Mouse (Mus musculus) limb, embryonic 13.5 days (tissue): Measurements from ENCODE around the gene Hyal6. TPM values are rescaled to one million over a fixed set of nuclear protein-coding genes. Genes with fewer than 3 reads are reported as not detected.
A peak's percentile ranks its signal among the peaks of the same experiment; 100 is the strongest.

Experiments used
- ATAC-seq: fragments of 200-750 bp; cut with Nextera tagmentation; 2 replicates; pipeline ENCODE4 v1.8.0; 2017; ENCODE audit warnings: low read depth, moderate number of reproducible peaks, moderate TSS enrichment; ENCODE audit not compliant: low FRiP score
- H3K27ac ChIP-seq: fragments of 300-500 bp; sonication (generic); 2 replicates; pipeline ENCODE4 v1.5.1; 2015; ENCODE audit warnings: inconsistent platforms, mild to moderate bottlenecking, moderate library complexity
- H3K27me3 ChIP-seq: fragments of 300-500 bp; sonication (generic); 2 replicates; pipeline ENCODE4 v1.6.1; 2015; ENCODE audit warnings: mild to moderate bottlenecking, inconsistent platforms
- H3K36me3 ChIP-seq: fragments of 300-500 bp; sonication (generic); 2 replicates; pipeline ENCODE4 v1.6.1; 2015; ENCODE audit warnings: inconsistent platforms, mild to moderate bottlenecking, moderate library complexity
- H3K4me1 ChIP-seq: fragments of 300-500 bp; sonication (generic); 2 replicates; pipeline ENCODE4 v1.6.1; 2015; ENCODE audit warnings: inconsistent platforms
- H3K4me2 ChIP-seq: fragments of 300-500 bp; sonication (generic); replicated peaks from 2 replicates; pipeline ENCODE4 v1.6.1; 2015; ENCODE audit warnings: inconsistent platforms, mild to moderate bottlenecking, moderate library complexity
- H3K4me3 ChIP-seq: fragments of 300-500 bp; sonication (generic); 2 replicates; pipeline ENCODE4 v1.5.1; 2015; ENCODE audit warnings: moderate library complexity, mild to moderate bottlenecking, inconsistent platforms
- H3K9ac ChIP-seq: fragments of 300-500 bp; sonication (generic); 2 replicates; pipeline ENCODE4 v1.6.1; 2015; ENCODE audit warnings: mild to moderate bottlenecking, inconsistent platforms
- H3K9me3 ChIP-seq: fragments of 300-500 bp; sonication (generic); 2 replicates; pipeline ENCODE4 v1.6.1; 2016; ENCODE audit warnings: inconsistent platforms
- WGBS: fragments of 180-500 bp; shearing (Covaris S2); methylation state at CpG from one replicate; pipeline ENCODE4 v1.1.7; 2015; 5-methylcytosine and 5-hydroxymethylcytosine counted together
- polyA plus RNA-seq: library from polyadenylated mRNA; unstranded; fragments of >200 nt; fragmentation: Nextera tagmentation; extraction: Ambion mirVana; gene quantifications from 2 replicates; pipeline ENCODE4 v1.2.1, GENCODE M21; 2015

Gene Hyal6
- not detected in 2 replicates for polyA plus RNA-seq

GRCm38 (mm10) chr6:24732945-24733344 is at the start of gene Hyal6:
Hyal6 (plus strand) TSS chr6:24733245.
- no peak within 1 kb of the TSS for H3K27ac ChIP-seq
- H3K4me1 ChIP-seq, result no peaks in the 10 kb centered on the region
- no peaks in the 10 kb centered on the region for H3K36me3 ChIP-seq
- no peak within 1 kb of the TSS for H3K4me2 ChIP-seq
- WGBS, result 74% methylated on average over 3 of the region's 3 CpGs
- no peak within 1 kb of the TSS for H3K4me3 ChIP-seq
- H3K27me3 ChIP-seq, result no peaks in the 10 kb centered on the region
- no peak within 1 kb of the TSS for H3K9ac ChIP-seq
- ATAC-seq, result no peak
- no peaks in the 10 kb centered on the region for H3K9me3 ChIP-seq

DNA sequence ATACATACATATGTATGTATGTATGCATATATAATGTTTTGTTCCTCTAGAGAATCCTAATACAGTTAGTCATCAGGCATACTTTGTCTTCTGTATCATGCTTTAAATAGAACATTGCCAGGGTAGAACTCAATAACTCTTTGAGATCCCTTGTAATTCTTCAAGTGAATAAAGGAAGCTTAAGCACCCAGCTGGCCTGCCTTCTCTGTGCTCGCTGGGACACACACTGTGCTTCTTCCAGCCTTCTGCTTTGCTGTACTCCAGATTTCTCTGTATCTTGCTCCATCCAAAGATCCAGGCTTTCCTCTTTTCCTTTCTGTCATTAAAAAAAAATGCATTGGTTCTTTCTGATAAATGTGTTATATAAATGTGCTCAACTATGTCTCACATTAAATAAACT is 45.2 kb upstream of the Hyal6 start:
- 58% methylated on average over 1 of the region's 1 CpGs for WGBS
- H3K4me3 ChIP-seq, result no peak overlapping the region
- no peak overlapping the region for H3K4me2 ChIP-seq
- no peak overlapping the region for H3K27ac ChIP-seq
- no peaks in the 10 kb centered on the region for H3K27me3 ChIP-seq
- H3K4me1 ChIP-seq, result no peaks in the 10 kb centered on the region
- no peaks in the 10 kb centered on the region for H3K36me3 ChIP-seq
- no peaks in the 10 kb centered on the region for H3K9me3 ChIP-seq
- ATAC-seq, result no peak
- no peak overlapping the region for H3K9ac ChIP-seq

DNA sequence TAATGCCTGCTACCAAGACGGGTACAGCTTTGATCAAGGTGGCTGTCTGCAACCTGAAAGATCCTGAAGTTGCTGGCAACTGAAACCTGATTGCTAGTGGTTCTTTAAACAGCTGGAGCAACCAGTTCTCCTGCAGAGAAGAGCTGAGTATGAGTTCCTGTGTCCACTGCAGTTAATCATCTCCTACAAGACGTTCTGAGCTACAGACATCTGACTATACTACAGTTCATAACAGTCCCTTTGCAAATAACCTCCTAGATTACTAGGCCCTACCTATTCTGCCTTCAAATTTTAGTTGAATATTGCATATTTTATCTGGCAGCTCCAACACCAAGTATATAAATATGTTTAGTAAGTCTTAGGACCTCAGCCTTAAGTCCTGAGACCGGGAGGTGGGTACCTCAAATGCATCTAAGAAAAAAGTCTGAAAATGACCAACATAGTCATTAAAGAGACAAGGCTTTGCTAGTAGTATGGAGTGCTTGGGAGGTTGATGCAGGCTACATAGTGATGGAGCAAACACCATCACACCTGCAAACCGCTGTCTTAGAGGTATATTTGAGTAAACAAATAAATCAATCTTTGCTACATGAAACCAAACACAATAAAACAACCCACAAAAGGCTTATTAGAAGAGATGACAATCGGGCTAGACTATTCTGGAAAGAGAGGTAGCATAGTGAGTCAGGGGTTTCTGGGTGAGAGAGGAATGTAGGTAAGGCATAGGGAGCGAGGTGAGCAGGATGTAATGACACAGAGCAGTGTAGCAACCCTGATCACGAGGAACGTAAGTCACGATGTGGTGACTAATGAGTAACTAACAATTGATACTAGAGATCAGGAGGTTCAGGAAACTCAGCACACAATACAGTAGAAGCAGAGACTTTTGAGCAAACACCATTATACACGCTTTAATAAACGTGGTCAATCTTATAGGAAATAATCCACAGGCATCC is 38.3 kb upstream of the Hyal6 start:
- no peak for ATAC-seq
- no peaks in the 10 kb centered on the region for H3K9me3 ChIP-seq
- no peaks in the 10 kb centered on the region for H3K36me3 ChIP-seq
- 80% methylated on average over 11 of the region's 11 CpGs for WGBS
- H3K9ac ChIP-seq, result no peak overlapping the region
- no peak overlapping the region for H3K27ac ChIP-seq
- no peak overlapping the region for H3K4me2 ChIP-seq
- no peaks in the 10 kb centered on the region for H3K4me1 ChIP-seq
- H3K27me3 ChIP-seq, result no peaks in the 10 kb centered on the region
- no peak overlapping the region for H3K4me3 ChIP-seq

DNA sequence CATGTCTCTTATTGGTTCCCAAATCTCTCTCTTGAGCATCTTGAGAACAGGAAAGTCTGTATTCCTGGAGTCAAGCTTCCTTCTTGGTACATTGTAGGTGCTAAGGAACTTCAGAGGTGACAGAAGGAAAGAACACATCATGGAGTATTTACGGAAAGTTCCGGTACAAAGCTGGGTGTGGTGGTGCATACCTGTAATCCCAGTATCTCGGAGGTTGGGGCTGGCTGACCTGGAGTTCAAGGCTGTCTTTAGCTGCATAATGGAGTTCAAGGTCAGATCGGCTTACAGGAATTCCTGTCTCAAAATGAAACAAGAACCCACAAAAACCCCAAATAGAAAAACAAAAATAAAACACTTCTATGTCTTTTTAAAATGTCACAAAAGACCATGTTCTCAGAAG is 36.9 kb upstream of the Hyal6 start:
- Histone ChIP-seq H3K27me3 (no peaks in the 10 kb centered on the region), H3K4me3 (no peak overlapping the region), H3K9me3 (no peaks in the 10 kb centered on the region), H3K4me2 (no peak overlapping the region), H3K4me1 (no peaks in the 10 kb centered on the region), H3K36me3 (no peaks in the 10 kb centered on the region), H3K27ac (no peak overlapping the region), H3K9ac (no peak overlapping the region)
- WGBS, result 82% methylated on average over 4 of the region's 4 CpGs
- no peak for ATAC-seq

GRCm38 (mm10) chr6:24697216-24697615 is 35.8 kb upstream of the Hyal6 start:
- Histone ChIP-seq H3K4me1 (no peaks in the 10 kb centered on the region), H3K9me3 (no peaks in the 10 kb centered on the region), H3K27ac (no peak overlapping the region), H3K27me3 (no peaks in the 10 kb centered on the region), H3K4me3 (no peak overlapping the region), H3K36me3 (no peaks in the 10 kb centered on the region), H3K4me2 (no peak overlapping the region), H3K9ac (no peak overlapping the region)
- ATAC-seq, result no peak
- WGBS, result 87% methylated on average over 5 of the region's 5 CpGs

DNA sequence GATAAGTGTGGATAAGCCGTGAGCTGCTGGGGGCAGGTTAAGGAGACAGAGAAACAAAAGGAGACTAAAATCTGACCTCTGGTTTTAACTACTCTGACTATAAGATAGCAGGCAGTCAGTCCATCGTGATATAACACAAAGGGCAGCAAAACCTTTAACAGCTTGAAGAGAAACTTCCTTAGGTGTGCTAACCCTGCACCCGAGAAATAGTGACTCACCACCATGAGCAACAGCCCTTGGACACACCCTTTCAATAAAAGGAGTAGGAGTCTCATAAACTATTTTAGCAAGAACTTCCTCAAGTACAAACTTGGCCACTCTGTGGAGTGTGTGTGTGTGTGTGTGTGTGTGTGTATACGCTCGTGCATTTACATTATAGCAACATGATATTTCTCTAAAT is 26.0 kb upstream of the Hyal6 start:
- Histone ChIP-seq H3K4me1 (no peaks in the 10 kb centered on the region), H3K27ac (no peak overlapping the region), H3K36me3 (no peaks in the 10 kb centered on the region), H3K27me3 (no peaks in the 10 kb centered on the region), H3K4me3 (no peak overlapping the region), H3K9me3 (no peaks in the 10 kb centered on the region), H3K9ac (no peak overlapping the region), H3K4me2 (no peak overlapping the region)
- ATAC-seq, result no peak
- 87% methylated on average over 5 of the region's 5 CpGs for WGBS

GRCm38 (mm10) chr6:24707499-24707898 is 25.5 kb upstream of the Hyal6 start:
- H3K4me3 ChIP-seq, result no peak overlapping the region
- no peak overlapping the region for H3K27ac ChIP-seq
- H3K4me1 ChIP-seq, result no peaks in the 10 kb centered on the region
- no peak overlapping the region for H3K4me2 ChIP-seq
- H3K9ac ChIP-seq, result no peak overlapping the region
- H3K36me3 ChIP-seq, result no peaks in the 10 kb centered on the region
- no peak for ATAC-seq
- H3K9me3 ChIP-seq, result no peaks in the 10 kb centered on the region
- 54% methylated on average over 2 of the region's 2 CpGs for WGBS
- H3K27me3 ChIP-seq, result no peaks in the 10 kb centered on the region

DNA sequence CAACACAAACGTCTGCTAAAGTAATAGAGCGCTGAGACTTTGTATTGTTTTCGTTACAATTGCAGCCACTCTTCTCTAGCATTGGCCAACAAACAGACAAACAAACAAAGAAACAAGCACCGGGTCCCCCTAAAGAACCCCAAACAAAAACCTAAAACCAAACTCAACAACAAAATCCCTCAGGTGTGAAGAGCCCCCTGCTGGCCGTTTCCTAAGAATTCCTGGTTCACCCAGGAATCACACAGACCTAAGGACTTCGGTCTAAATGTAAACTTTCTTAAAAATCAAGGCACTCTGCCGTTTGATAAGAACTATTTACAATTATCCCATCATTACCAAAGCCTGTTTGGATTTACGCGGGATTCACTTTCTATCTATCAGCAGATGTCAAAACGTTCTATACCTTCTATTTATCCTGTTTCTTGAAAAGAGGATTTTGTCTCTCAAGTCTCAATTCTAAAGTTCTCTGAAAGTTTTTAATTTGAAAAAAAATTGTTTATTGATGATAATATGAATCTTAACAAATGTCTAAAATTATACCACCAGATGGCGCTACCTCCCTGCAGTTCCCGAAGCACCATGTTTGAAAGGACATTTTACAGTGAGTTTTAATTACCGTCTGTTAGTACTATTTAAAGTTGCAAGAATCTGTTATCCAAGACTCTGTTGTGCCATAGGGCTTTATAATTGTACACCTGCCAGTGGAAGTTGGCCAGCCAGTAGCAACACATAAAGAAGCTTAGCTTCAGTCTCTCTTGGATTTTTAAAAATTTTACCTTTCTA is 11.5 kb upstream of the Hyal6 start:
- WGBS, result 30% methylated on average over 13 of the region's 13 CpGs
- Histone ChIP-seq H3K4me3 (no peak overlapping the region), H3K4me2 (no peak overlapping the region), H3K9me3 (no peaks in the 10 kb centered on the region), H3K4me1 (no peaks in the 10 kb centered on the region), H3K9ac (no peak overlapping the region), H3K27ac (no peak overlapping the region), H3K36me3 (no peaks in the 10 kb centered on the region), H3K27me3 (no peaks in the 10 kb centered on the region)
- no peak; the same call in 1 of the 2 replicates for ATAC-seq

DNA sequence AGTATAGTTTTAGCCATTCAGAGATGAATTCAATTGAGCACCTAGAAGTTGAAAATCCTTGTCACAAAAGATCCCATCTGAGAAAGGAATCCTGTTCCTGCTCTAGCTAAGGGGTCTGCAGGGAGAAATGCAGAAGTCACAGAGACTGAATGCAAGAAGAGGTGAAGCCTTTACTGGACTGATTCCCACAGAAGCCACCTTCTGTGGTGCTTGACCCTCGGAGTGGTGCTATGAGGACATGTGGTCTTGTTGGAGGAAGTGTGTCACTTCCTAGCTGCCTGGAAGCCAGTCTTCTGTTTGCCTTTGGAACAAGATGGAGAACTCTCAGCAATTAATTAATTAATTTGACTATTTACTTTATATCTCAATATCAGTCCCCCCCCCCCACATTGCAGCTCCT is 4.9 kb upstream of the Hyal6 start:
- Histone ChIP-seq H3K9ac (no peak overlapping the region), H3K27me3 (no peaks in the 10 kb centered on the region), H3K27ac (no peak overlapping the region), H3K4me1 (no peaks in the 10 kb centered on the region), H3K36me3 (no peaks in the 10 kb centered on the region), H3K9me3 (no peaks in the 10 kb centered on the region), H3K4me2 (no peak overlapping the region), H3K4me3 (no peak overlapping the region)
- WGBS, result 80% methylated on average over 1 of the region's 1 CpGs
- ATAC-seq, result no peak

DNA sequence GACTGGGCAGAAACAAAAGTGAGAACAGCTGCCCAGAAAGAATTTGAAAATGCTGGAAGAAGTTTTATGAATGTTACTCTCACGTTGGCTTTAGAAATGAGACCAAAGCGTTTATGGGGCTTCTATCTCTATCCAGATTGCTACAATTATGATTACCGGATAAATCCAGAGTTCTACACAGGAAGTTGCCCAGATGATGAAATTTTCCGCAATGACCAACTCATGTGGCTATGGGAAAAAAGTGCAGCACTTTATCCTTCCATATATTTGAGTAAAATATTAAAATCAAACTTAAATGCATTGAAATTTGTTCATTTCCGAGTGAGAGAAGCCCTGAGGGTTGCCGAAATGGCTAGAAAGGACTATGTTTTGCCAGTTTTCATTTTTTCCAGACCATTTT is 1.5 kb downstream of the Hyal6 start:
- 74% methylated on average over 6 of the region's 6 CpGs for WGBS
- no peak for ATAC-seq
- H3K36me3 ChIP-seq, result no peaks in the 10 kb centered on the region
- no peaks in the 10 kb centered on the region for H3K9me3 ChIP-seq
- H3K4me3 ChIP-seq, result no peak overlapping the region
- no peaks in the 10 kb centered on the region for H3K27me3 ChIP-seq
- H3K9ac ChIP-seq, result no peak overlapping the region
- no peak overlapping the region for H3K27ac ChIP-seq
- no peaks in the 10 kb centered on the region for H3K4me1 ChIP-seq
- H3K4me2 ChIP-seq, result no peak overlapping the region

DNA sequence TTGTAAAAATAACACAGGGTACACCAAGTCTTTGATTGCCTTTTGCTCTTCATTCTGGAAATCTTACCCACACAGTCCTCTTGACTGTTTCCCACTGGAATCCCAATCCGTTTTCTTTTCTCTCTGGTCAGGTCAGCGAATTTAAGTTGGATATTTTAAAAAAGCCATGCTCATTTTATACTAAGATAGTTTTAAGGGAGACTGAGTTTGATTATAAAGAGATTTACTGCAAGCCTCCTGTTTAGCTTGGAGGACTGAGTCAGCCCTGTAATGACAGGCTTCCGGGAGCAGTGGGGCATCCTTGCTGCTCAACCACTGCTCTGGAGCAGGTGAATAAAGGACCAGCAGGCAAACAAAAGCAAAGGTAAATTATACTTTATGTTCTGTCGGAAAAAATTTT is 15.0 kb downstream of the Hyal6 start, which contains the start of gene Hyal4:
Hyal4 (plus strand) TSS at position 301 of the 400 bp plus-strand sequence.
- H3K36me3 ChIP-seq, result no peaks in the 10 kb centered on the region
- H3K4me3 ChIP-seq, result no peak within 1 kb of the TSS
- H3K4me1 ChIP-seq, result no peaks in the 10 kb centered on the region
- 82% methylated on average over 4 of the region's 4 CpGs for WGBS
- no peak within 1 kb of the TSS for H3K9ac ChIP-seq
- H3K27ac ChIP-seq, result no peak within 1 kb of the TSS
- H3K4me2 ChIP-seq, result no peak within 1 kb of the TSS
- no peaks in the 10 kb centered on the region for H3K27me3 ChIP-seq
- H3K9me3 ChIP-seq, result no peaks in the 10 kb centered on the region
- ATAC-seq, result no peak

DNA sequence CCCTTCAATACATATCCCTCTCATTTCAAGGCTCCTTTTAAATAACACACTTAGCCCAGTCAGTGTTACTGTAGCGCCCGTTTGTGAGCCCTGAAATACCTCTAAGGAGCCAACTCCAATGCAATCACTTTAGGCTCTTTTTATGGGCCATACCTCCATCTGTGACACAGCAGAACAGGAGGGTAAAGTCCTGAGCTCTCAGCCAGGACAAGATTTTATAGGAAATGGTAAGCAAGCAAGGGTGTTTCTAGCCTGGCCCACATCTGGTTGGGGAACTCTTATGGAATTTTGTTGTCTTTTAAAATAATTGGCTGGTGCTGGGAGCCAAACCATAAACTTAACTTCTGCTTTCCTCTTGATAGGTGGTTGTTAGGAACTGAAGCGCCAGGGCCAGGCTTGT is 26.2 kb downstream of the Hyal6 start:
- Histone ChIP-seq H3K4me2 (no peak overlapping the region), H3K9me3 (0 out of 2 replicates have a peak, but pooled peaks cover 4% of the 10 kb centered on the region), H3K36me3 (no peaks in the 10 kb centered on the region), H3K27me3 (no peaks in the 10 kb centered on the region), H3K4me3 (no peak overlapping the region), H3K27ac (no peak overlapping the region), H3K4me1 (no peaks in the 10 kb centered on the region), H3K9ac (no peak overlapping the region)
- peak; percentile 71; the same call in 1 of the 2 replicates for ATAC-seq
- 47% methylated on average over 3 of the region's 3 CpGs for WGBS
